Mouse (Mus musculus) cortical plate, adult 2 months (tissue): ENCODE data around the gene Wnt4.

ENCODE experiments used
- CTCF ChIP-seq: fragments of 200-500 bp; IDR thresholded peaks from 2 replicates; pipeline ENCODE4 v1.5.1; 2011; ENCODE audit warnings: mild to moderate bottlenecking, control low read depth, low read length; ENCODE audit not compliant: insufficient read depth; ENCODE audit errors: extremely low read depth
- POLR2A ChIP-seq: fragments of 200-500 bp; IDR thresholded peaks from 2 replicates; pipeline ENCODE4 v1.6.1; 2011; ENCODE audit warnings: mild to moderate bottlenecking, low read length, control low read depth; ENCODE audit not compliant: insufficient read depth; ENCODE audit errors: extremely low read depth

DNA sequence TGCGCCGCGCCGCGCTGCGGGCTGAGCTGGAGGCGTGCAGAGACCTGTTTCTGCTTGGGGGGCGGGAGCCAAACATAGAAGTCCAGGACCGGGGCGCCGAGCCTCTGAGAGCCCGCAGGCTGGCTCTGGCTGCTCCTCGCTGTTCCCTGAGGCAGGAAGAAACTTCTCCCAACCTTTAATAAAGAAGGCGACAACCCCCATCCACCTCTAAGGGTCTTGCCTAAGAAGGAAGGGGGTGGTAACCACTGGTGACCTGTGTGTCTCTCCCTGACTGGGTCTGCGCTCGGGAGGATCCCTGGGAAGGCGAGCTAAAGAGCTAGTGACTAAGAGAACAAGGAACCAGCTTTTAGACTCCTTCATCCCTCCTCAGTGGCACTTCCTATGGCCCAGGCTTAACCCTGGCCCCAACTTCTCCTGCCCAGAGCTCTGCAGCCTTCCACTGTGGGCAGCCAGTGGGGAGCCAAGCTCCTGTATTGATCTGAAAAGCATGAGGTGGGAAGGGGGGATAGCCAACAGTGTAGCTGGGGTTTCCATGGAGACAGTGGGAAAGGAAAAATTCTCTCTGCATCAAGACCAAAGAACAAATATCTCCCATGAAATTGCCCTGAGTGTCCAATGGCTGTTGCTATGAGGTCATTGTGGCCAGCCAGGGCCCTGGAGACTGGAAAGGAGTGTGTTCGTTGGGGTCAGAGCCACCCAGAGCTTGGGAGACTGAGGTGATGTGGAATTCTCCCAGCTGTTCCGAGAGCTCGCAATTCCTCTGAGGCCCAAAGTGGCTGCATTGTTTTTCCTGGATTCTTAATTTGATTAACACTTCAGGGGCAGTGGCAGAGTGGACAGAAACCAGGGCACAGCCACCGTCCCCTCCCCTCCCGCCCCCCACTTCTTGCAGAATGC, 1.1 kb downstream of the Wnt4 start:
- TF ChIP-seq POLR2A, result no peak
- no peak for TF ChIP-seq CTCF
